ENCODE assay signal across 19 mouse cellular contexts in genomic region chr2:33445741-33446140, GRCm38 (mm10).
"Had no signal": no experiment of that assay in that cellular context is flagged by ENCODE, and none has a peak within 500 bp of the region (broad histone marks: within the 10 kb centered on the region; RNA-seq: fewer than 3 reads in every experiment).

No protein-coding gene starts in this region.

- DNase-seq: lung, adult 18-20 months; lung, embryonic 14.5 days; lung, postnatal 10 days; lung, postnatal 4 days; midbrain, embryonic 14.5 days; retina, postnatal 1 day; right cerebral cortex, adult 18-20 months; right cerebral cortex, postnatal 25 days; right cerebral cortex, postnatal 4 days; spleen, adult 18-20 months; thymus, adult 2 months; thymus, postnatal 25 days; thymus, postnatal 4 days had no signal

- H3K4me3 ChIP-seq: midbrain, embryonic 10.5 days; midbrain, embryonic 12.5 days; myocyte; neural tube, embryonic 13.5 days; neural tube, embryonic 15.5 days had no signal

- H3K4me2 ChIP-seq: lung, embryonic 14.5 days; midbrain, embryonic 12.5 days; neural tube, embryonic 13.5 days; neural tube, embryonic 15.5 days had no signal

- H3K9me3 ChIP-seq: midbrain, embryonic 10.5 days; midbrain, embryonic 12.5 days; neural tube, embryonic 13.5 days; neural tube, embryonic 15.5 days had no signal

- ATAC-seq: midbrain, embryonic 16.5 days had no signal

- H3K27me3 ChIP-seq: neural tube, embryonic 13.5 days; neural tube, embryonic 15.5 days had no signal

- H3K9ac ChIP-seq: lung, embryonic 14.5 days; midbrain, embryonic 12.5 days; neural tube, embryonic 13.5 days; neural tube, embryonic 15.5 days had no signal

- H3K27ac ChIP-seq: midbrain, embryonic 10.5 days; midbrain, embryonic 12.5 days; neural tube, embryonic 13.5 days; neural tube, embryonic 15.5 days had no signal
